29 mouse cellular contexts compared by ENCODE assay signal in the genomic region with DNA sequence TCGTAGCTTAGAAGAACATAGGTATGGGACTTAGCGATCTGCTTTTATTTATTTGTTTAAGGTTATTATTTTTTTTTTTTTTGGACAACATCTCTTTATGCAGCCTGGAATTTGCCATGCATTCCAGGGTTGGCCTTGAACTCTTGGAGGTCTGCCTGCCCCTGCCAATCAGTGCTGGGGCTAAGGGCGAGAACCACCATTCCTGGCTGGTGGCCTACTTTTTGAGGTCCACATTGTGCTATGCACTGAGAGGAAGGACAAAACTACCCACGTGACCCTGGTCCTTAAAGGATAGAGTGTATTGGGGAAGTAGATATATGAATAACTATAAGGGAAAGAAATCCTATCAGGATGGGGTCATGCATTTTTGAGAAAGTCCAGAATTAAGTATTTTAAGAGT. TPM values are rescaled to one million over a fixed set of nuclear protein-coding genes. Genes with fewer than 3 reads are reported as not detected.
"Had no signal": no experiment of that assay in that cellular context is flagged by ENCODE, and none has a peak within 500 bp of the region (broad histone marks: within the 10 kb centered on the region; RNA-seq: fewer than 3 reads in every experiment).

No protein-coding gene starts in this region.

- H3K27me3 ChIP-seq: heart, embryonic 13.5 days; heart, embryonic 15.5 days; hindbrain, embryonic 12.5 days; intestine, embryonic 15.5 days; limb, embryonic 13.5 days; limb, embryonic 15.5 days; liver, embryonic 12.5 days had no signal

- DNase-seq: gastrocnemius, adult 2 months; gastrocnemius, postnatal 10 days; gastrocnemius, postnatal 25 days; heart, adult 2 months; heart, postnatal 14 days; heart, postnatal 36 days; kidney, adult 18-20 months; kidney, adult 8-10 months; kidney, postnatal 10 days; kidney, postnatal 25 days; kidney, postnatal 4 days; layer of hippocampus, postnatal 36 days; left cerebral cortex, postnatal 4 days had no signal

- ATAC-seq: hindbrain, embryonic 16.5 days; inflammation-experienced regulatory T-cells, adult 6 months; intestine, embryonic 15.5 days; intestine, postnatal 0 days; liver, embryonic 12.5 days had no signal

- H3K9me3 ChIP-seq: heart, embryonic 13.5 days; heart, embryonic 15.5 days; hindbrain, embryonic 10.5 days; hindbrain, embryonic 12.5 days; intestine, embryonic 15.5 days; limb, embryonic 13.5 days; limb, embryonic 15.5 days; liver, embryonic 12.5 days had no signal

- H3K4me2 ChIP-seq: heart, embryonic 11.5 days; heart, embryonic 13.5 days; heart, embryonic 15.5 days; hindbrain, embryonic 12.5 days; hindbrain, embryonic 14.5 days; intestine, embryonic 15.5 days; limb, embryonic 13.5 days; limb, embryonic 15.5 days; liver, embryonic 12.5 days had no signal

- H3K4me3 ChIP-seq: gastrocnemius, adult 2 months; heart, adult 2 months; heart, embryonic 13.5 days; heart, embryonic 15.5 days; hindbrain, embryonic 10.5 days; hindbrain, embryonic 12.5 days; intestine, embryonic 15.5 days; layer of hippocampus, adult 2 months; limb, embryonic 13.5 days; limb, embryonic 15.5 days; liver, embryonic 12.5 days had no signal

- H3K4me1 ChIP-seq: hindbrain, embryonic 10.5 days; hindbrain, embryonic 12.5 days; intestine, embryonic 15.5 days; limb, embryonic 15.5 days; liver, embryonic 12.5 days had no signal

- H3K27ac ChIP-seq: gastrocnemius, adult 2 months; heart, adult 2 months; heart, embryonic 13.5 days; heart, embryonic 15.5 days; hindbrain, embryonic 10.5 days; hindbrain, embryonic 12.5 days; hindbrain, embryonic 14.5 days; intestine, embryonic 15.5 days; layer of hippocampus, adult 2 months; limb, embryonic 13.5 days; limb, embryonic 15.5 days; liver, embryonic 12.5 days; liver, embryonic 14.5 days had no signal

- H3K9ac ChIP-seq: heart, embryonic 13.5 days; heart, embryonic 15.5 days; hindbrain, embryonic 12.5 days; hindbrain, embryonic 14.5 days; intestine, embryonic 15.5 days; limb, embryonic 13.5 days; limb, embryonic 15.5 days; liver, embryonic 12.5 days; liver, embryonic 14.5 days had no signal

- H3K36me3 ChIP-seq: heart, embryonic 15.5 days; intestine, embryonic 15.5 days; limb, embryonic 15.5 days had no signal

RNA-seq across cellular contexts. Expression of gene Nr2f2, which starts 47.9 kb away (rescaled TPM):
- total RNA-seq: granulocyte monocyte progenitor cell, adult 5-6 weeks had no signal
